Mouse (Mus musculus): ENCODE data around the gene Ndc1. TPM values are rescaled to one million over a fixed set of nuclear protein-coding genes. Genes with fewer than 3 reads are reported as not detected.

Gene Ndc1
- polyA plus RNA-seq (2014; fragmentation: Nextera tagmentation; extraction: Ambion mirVana) = 47.4 and 53.2 TPM in 2 replicates

DNA sequence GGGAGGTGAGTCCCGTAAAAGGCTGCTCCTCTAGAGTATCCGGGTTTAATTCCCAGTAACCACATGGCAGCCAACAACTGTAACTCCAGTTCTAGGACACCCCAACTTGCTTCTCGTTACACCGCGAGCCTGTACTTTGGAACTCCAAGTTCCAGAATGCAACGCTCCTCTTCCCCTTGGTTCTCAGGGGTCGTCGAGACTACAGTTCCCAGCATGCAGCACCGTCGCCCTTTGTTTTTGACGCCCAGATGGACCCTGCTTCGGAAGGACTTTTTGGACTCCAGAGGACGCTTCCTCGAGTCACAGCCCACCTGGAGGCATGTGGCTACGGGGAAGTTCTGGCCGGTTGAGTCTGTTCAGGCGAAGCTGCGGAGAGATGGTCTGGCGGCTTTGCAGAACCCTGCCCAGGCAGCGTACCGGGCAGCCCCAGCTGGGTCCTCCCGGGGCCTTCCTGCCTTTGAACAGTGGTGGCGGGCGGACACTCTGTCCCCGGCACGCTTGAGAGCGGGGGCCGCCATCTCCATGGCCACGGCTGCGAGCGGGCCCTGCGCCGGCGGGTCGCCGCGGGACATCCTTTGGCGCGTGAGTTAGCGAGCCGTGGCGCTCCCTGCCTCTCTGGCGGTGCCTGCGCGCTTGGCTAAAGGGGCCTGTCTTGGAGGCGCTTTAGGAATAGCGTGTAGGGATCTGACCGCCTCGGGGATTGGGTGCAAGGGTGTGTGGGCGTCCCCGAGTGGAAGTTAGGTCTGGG, at the start of gene Ndc1:
TSS of gene Ndc1 (plus strand) at position 218 of the 748 bp plus-strand sequence.
- Histone ChIP-seq H3K4me3 (ENCODE audit: low read depth, low read length) (peak within 1 kb of the TSS; percentile 74), H3K4me1 (replicated peaks; ENCODE audit: control insufficient read depth, insufficient read depth, low read length) (peaks cover 7% of the 10 kb centered on the region), H3K4me2 (peak within 1 kb of the TSS; percentile 91), H3K9me3 (ENCODE audit: control insufficient read depth, low read length) (no peaks in the 10 kb centered on the region), H3K27me3 (replicated peaks; ENCODE audit: control insufficient read depth, insufficient read depth, low read length) (no peaks in the 10 kb centered on the region), H3K9ac (ENCODE audit: low read depth, low read length) (peak within 1 kb of the TSS; percentile 81), H3K27ac (ENCODE audit: low read depth, low read length) (peak within 1 kb of the TSS; percentile 80; the same call in 1 of the 2 replicates), H3K36me3 (ENCODE audit: control insufficient read depth, insufficient read depth, low read length) (peaks cover 14% of the 10 kb centered on the region)
- 0% methylated on average over 51 of the region's 51 CpGs for WGBS
- peak; percentile 96 for ATAC-seq (replicated peaks; ENCODE audit: low FRiP score)
- peak; percentile 95 for DNase-seq (ENCODE audit: low spot score)

GRCm38 (mm10) chr4:107318646-107319045, 48.9 kb upstream of the Ndc1 start:
- peaks cover 14% of the 10 kb centered on the region; the same call in 1 of the 2 replicates for H3K36me3 ChIP-seq (ENCODE audit: control insufficient read depth, insufficient read depth, low read length)
- H3K27ac ChIP-seq (ENCODE audit: low read depth, low read length) = no peak overlapping the region
- no peaks in the 10 kb centered on the region for H3K9me3 ChIP-seq (ENCODE audit: control insufficient read depth, low read length)
- H3K27me3 ChIP-seq (replicated peaks; ENCODE audit: control insufficient read depth, insufficient read depth, low read length) = no peaks in the 10 kb centered on the region
- no peak overlapping the region for H3K4me2 ChIP-seq
- no peak overlapping the region for H3K9ac ChIP-seq (ENCODE audit: low read depth, low read length)
- 83% methylated on average over 8 of the region's 8 CpGs for WGBS
- ATAC-seq (replicated peaks; ENCODE audit: low FRiP score) (no peak), DNase-seq (ENCODE audit: low spot score) (no peak)
- H3K4me3 ChIP-seq (ENCODE audit: low read depth, low read length) = no peak overlapping the region
- H3K4me1 ChIP-seq (replicated peaks; ENCODE audit: control insufficient read depth, insufficient read depth, low read length) = peaks cover 9% of the 10 kb centered on the region

- H3K4me1 ChIP-seq (replicated peaks; ENCODE audit: control insufficient read depth, insufficient read depth, low read length) = no peaks in the 10 kb centered on the region
- no peak for DNase-seq (ENCODE audit: low spot score)
- H3K9me3 ChIP-seq (ENCODE audit: control insufficient read depth, low read length) = no peaks in the 10 kb centered on the region
- no peak overlapping the region for H3K4me3 ChIP-seq (ENCODE audit: low read depth, low read length)
- no peak overlapping the region for H3K4me2 ChIP-seq
- H3K27me3 ChIP-seq (replicated peaks; ENCODE audit: control insufficient read depth, insufficient read depth, low read length) = no peaks in the 10 kb centered on the region
- no peak overlapping the region for H3K27ac ChIP-seq (ENCODE audit: low read depth, low read length)
- WGBS = 77% methylated on average over 2 of the region's 2 CpGs
- H3K9ac ChIP-seq (ENCODE audit: low read depth, low read length) = no peak overlapping the region
- ATAC-seq (replicated peaks; ENCODE audit: low FRiP score) = no peak
- H3K36me3 ChIP-seq (ENCODE audit: control insufficient read depth, insufficient read depth, low read length) = peaks cover 14% of the 10 kb centered on the region; the same call in 1 of the 2 replicates
Measured at GRCm38 (mm10) chr4:107321041-107321440, 46.5 kb upstream of the Ndc1 start.

DNA sequence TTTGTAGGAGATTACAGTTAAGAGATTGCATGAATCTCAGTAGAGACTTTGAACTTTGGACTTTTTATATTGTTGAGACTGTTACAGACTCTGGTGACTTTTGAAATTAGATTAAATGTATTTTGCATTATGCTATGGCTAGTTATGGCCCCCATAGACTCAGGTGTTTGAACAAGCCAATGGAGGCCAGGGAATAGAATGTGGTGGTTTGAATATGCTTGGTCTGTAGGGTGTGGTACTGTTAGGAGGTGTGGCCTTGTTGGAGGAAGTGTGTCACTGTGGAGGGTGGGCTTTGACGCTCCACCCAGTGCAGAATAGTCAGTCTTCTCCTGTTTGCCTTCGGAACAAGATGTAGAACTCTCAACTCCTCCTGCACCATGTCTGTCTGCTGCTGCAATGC, 44.5 kb upstream of the Ndc1 start:
- no peaks in the 10 kb centered on the region for H3K9me3 ChIP-seq (ENCODE audit: control insufficient read depth, low read length)
- H3K27ac ChIP-seq (ENCODE audit: low read depth, low read length) = no peak overlapping the region
- no peak overlapping the region for H3K4me3 ChIP-seq (ENCODE audit: low read depth, low read length)
- no peak overlapping the region for H3K9ac ChIP-seq (ENCODE audit: low read depth, low read length)
- ATAC-seq (replicated peaks; ENCODE audit: low FRiP score) = no peak
- H3K4me1 ChIP-seq (replicated peaks; ENCODE audit: control insufficient read depth, insufficient read depth, low read length) = no peaks in the 10 kb centered on the region
- no peak overlapping the region for H3K4me2 ChIP-seq
- no peak for DNase-seq (ENCODE audit: low spot score)
- 87% methylated on average over 2 of the region's 2 CpGs for WGBS
- H3K36me3 ChIP-seq (ENCODE audit: control insufficient read depth, insufficient read depth, low read length) = peaks cover 14% of the 10 kb centered on the region; the same call in 1 of the 2 replicates
- no peaks in the 10 kb centered on the region for H3K27me3 ChIP-seq (replicated peaks; ENCODE audit: control insufficient read depth, insufficient read depth, low read length)

DNA sequence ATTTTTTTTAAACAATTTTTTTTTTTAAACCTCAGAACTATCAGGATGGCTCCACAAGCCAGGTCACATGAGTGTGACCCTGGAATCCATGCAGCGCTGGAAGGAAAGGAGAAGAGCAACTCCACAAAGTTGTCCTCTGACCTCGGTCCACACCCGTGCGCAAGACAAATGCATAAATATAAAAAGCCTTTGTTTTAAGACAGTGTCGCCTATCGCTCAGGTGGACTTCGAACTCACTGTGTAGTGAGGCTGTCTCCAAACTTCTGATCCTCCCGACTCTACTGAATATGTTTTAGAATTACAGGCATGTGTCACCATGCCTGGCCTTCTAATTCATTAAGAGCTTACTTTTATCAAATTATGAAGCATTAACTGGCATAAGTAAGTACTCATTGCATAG, 39.1 kb upstream of the Ndc1 start:
- H3K9me3 ChIP-seq (ENCODE audit: control insufficient read depth, low read length) = no peaks in the 10 kb centered on the region
- no peak overlapping the region for H3K4me2 ChIP-seq
- H3K9ac ChIP-seq (ENCODE audit: low read depth, low read length) = no peak overlapping the region
- H3K27me3 ChIP-seq (replicated peaks; ENCODE audit: control insufficient read depth, insufficient read depth, low read length) = no peaks in the 10 kb centered on the region
- H3K4me3 ChIP-seq (ENCODE audit: low read depth, low read length) = no peak overlapping the region
- no peaks in the 10 kb centered on the region for H3K36me3 ChIP-seq (ENCODE audit: control insufficient read depth, insufficient read depth, low read length)
- no peak overlapping the region for H3K27ac ChIP-seq (ENCODE audit: low read depth, low read length)
- no peaks in the 10 kb centered on the region for H3K4me1 ChIP-seq (replicated peaks; ENCODE audit: control insufficient read depth, insufficient read depth, low read length)
- DNase-seq (ENCODE audit: low spot score) = no peak
- 92% methylated on average over 8 of the region's 8 CpGs for WGBS
- no peak for ATAC-seq (replicated peaks; ENCODE audit: low FRiP score)

DNA sequence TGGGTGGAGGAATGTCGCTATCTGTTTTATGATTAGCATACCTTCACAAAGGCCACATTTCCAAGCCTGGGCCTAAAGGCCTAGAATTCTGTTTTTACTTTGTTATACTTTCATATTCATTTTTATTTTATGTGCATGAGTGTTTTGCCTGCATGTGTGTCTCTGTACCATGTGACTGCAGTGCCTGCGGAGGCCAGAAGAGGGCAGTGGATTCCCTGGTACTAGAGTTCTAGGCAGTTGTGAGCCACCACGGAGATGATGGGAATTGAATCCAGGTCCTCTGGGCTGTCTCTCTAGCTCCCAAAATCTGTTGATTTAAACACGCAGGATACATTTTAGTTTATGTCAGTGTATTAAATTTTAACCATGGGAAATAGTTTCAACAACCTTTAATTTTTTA, 34.1 kb upstream of the Ndc1 start:
- 90% methylated on average over 4 of the region's 4 CpGs for WGBS
- H3K4me2 ChIP-seq = no peak overlapping the region
- ATAC-seq (replicated peaks; ENCODE audit: low FRiP score) = no peak
- H3K4me3 ChIP-seq (ENCODE audit: low read depth, low read length) = no peak overlapping the region
- no peak overlapping the region for H3K9ac ChIP-seq (ENCODE audit: low read depth, low read length)
- H3K9me3 ChIP-seq (ENCODE audit: control insufficient read depth, low read length) = no peaks in the 10 kb centered on the region
- H3K4me1 ChIP-seq (replicated peaks; ENCODE audit: control insufficient read depth, insufficient read depth, low read length) = no peaks in the 10 kb centered on the region
- no peaks in the 10 kb centered on the region for H3K27me3 ChIP-seq (replicated peaks; ENCODE audit: control insufficient read depth, insufficient read depth, low read length)
- H3K36me3 ChIP-seq (ENCODE audit: control insufficient read depth, insufficient read depth, low read length) = no peaks in the 10 kb centered on the region
- DNase-seq (ENCODE audit: low spot score) = no peak
- no peak overlapping the region for H3K27ac ChIP-seq (ENCODE audit: low read depth, low read length)

- Histone ChIP-seq H3K4me1 (replicated peaks; ENCODE audit: control insufficient read depth, insufficient read depth, low read length) (no peaks in the 10 kb centered on the region), H3K27ac (ENCODE audit: low read depth, low read length) (no peak overlapping the region), H3K36me3 (ENCODE audit: control insufficient read depth, insufficient read depth, low read length) (no peaks in the 10 kb centered on the region), H3K27me3 (replicated peaks; ENCODE audit: control insufficient read depth, insufficient read depth, low read length) (no peaks in the 10 kb centered on the region), H3K9me3 (ENCODE audit: control insufficient read depth, low read length) (no peaks in the 10 kb centered on the region), H3K4me2 (no peak overlapping the region), H3K4me3 (ENCODE audit: low read depth, low read length) (no peak overlapping the region), H3K9ac (ENCODE audit: low read depth, low read length) (no peak overlapping the region)
- DNase-seq (ENCODE audit: low spot score) (no peak), ATAC-seq (replicated peaks; ENCODE audit: low FRiP score) (no peak)
- WGBS = 69% methylated on average over 8 of the region's 8 CpGs
Measured at GRCm38 (mm10) chr4:107336356-107336755, 31.2 kb upstream of the Ndc1 start.

DNA sequence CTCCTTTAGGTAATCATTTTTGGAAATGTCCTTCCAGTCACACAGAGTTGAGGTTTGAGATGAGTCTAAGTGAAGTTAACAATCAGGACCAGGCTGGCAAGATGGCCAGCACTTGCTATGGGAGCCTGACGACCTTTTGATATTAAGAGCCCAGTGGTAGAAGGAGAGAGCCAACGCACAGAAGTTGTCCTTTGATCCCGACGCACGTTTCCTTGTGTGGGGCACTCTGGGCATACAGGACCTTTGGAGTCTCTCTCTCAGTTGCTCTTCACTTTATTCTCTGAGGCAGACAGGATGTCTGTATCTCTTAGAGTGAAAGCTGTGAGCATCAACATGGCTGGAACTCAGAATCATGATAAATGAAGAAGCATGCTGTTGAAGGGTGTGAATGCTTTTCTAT, 30.1 kb upstream of the Ndc1 start:
- 87% methylated on average over 5 of the region's 5 CpGs for WGBS
- Histone ChIP-seq H3K27ac (ENCODE audit: low read depth, low read length) (no peak overlapping the region), H3K27me3 (replicated peaks; ENCODE audit: control insufficient read depth, insufficient read depth, low read length) (no peaks in the 10 kb centered on the region), H3K36me3 (ENCODE audit: control insufficient read depth, insufficient read depth, low read length) (no peaks in the 10 kb centered on the region), H3K4me1 (replicated peaks; ENCODE audit: control insufficient read depth, insufficient read depth, low read length) (no peaks in the 10 kb centered on the region), H3K9me3 (ENCODE audit: control insufficient read depth, low read length) (no peaks in the 10 kb centered on the region), H3K4me3 (ENCODE audit: low read depth, low read length) (no peak overlapping the region), H3K4me2 (no peak overlapping the region), H3K9ac (ENCODE audit: low read depth, low read length) (no peak overlapping the region)
- ATAC-seq (replicated peaks; ENCODE audit: low FRiP score) (no peak), DNase-seq (ENCODE audit: low spot score) (no peak)

- H3K9me3 ChIP-seq (ENCODE audit: control insufficient read depth, low read length) = no peaks in the 10 kb centered on the region
- no peaks in the 10 kb centered on the region for H3K36me3 ChIP-seq (ENCODE audit: control insufficient read depth, insufficient read depth, low read length)
- H3K9ac ChIP-seq (ENCODE audit: low read depth, low read length) = no peak overlapping the region
- DNase-seq (ENCODE audit: low spot score) (no peak), ATAC-seq (replicated peaks; ENCODE audit: low FRiP score) (no peak)
- H3K27ac ChIP-seq (ENCODE audit: low read depth, low read length) = no peak overlapping the region
- 82% methylated on average over 5 of the region's 5 CpGs for WGBS
- H3K4me1 ChIP-seq (replicated peaks; ENCODE audit: control insufficient read depth, insufficient read depth, low read length) = no peaks in the 10 kb centered on the region
- no peak overlapping the region for H3K4me3 ChIP-seq (ENCODE audit: low read depth, low read length)
- no peak overlapping the region for H3K4me2 ChIP-seq
- no peaks in the 10 kb centered on the region for H3K27me3 ChIP-seq (replicated peaks; ENCODE audit: control insufficient read depth, insufficient read depth, low read length)
Measured at GRCm38 (mm10) chr4:107341354-107341753, 26.2 kb upstream of the Ndc1 start.
